Mouse (Mus musculus) forebrain, postnatal 0 days (tissue): Measurements from ENCODE around the gene Qpctl. TPM values are rescaled to one million over a fixed set of nuclear protein-coding genes. Genes with fewer than 3 reads are reported as not detected.
A peak's percentile ranks its signal among the peaks of the same experiment; 100 is the strongest.

Experiments used
- ATAC-seq: fragments of 200-750 bp; cut with Nextera tagmentation; 2 replicates; pipeline ENCODE4 v1.8.0; 2017; ENCODE audit warnings: mild to moderate bottlenecking, moderate library complexity
- DNase-seq: peaks from one replicate; pipeline ENCODE4 v3.0.0-alpha.2; 2015
- H3K27ac ChIP-seq: fragments of 300-500 bp; sonication (generic); 2 replicates; pipeline ENCODE4 v1.5.1; 2014; ENCODE audit warnings: low read depth, mild to moderate bottlenecking, antibody characterized with exemption, low read length, moderate library complexity, mixed read lengths
- H3K27me3 ChIP-seq: fragments of 300-500 bp; sonication (generic); 2 replicates; pipeline ENCODE4 v1.6.1; 2014; ENCODE audit warnings: mild to moderate bottlenecking, low read length, mixed read lengths; ENCODE audit not compliant: insufficient read depth
- H3K36me3 ChIP-seq: fragments of 300-500 bp; sonication (generic); 2 replicates; pipeline ENCODE4 v1.6.1; 2014; ENCODE audit warnings: mild to moderate bottlenecking, moderate library complexity; ENCODE audit not compliant: insufficient read depth
- H3K4me1 ChIP-seq: fragments of 300-500 bp; sonication (generic); 2 replicates; pipeline ENCODE4 v1.6.1; 2014; ENCODE audit warnings: antibody characterized with exemption; ENCODE audit not compliant: insufficient read depth
- H3K4me2 ChIP-seq: fragments of 300-500 bp; sonication (generic); 2 replicates; pipeline ENCODE4 v1.6.1; 2014; ENCODE audit warnings: low read depth, mild to moderate bottlenecking, moderate library complexity
- H3K4me3 ChIP-seq: fragments of 300-500 bp; sonication (generic); 2 replicates; pipeline ENCODE4 v1.5.1; 2014; ENCODE audit warnings: low read depth, low read length, mixed read lengths
- H3K9ac ChIP-seq: fragments of 300-500 bp; sonication (generic); 2 replicates; pipeline ENCODE4 v1.6.1; 2014; ENCODE audit warnings: mild to moderate bottlenecking
- H3K9me3 ChIP-seq: fragments of 300-500 bp; sonication (generic); 2 replicates; pipeline ENCODE4 v1.6.1; 2016; ENCODE audit warnings: low read length
- CTCF ChIP-seq: sonication (generic); IDR thresholded peaks from 2 replicates; pipeline ENCODE4 v1.5.1; 2016; ENCODE audit warnings: antibody characterized with exemption, control low read depth, low read depth
- WGBS: fragments of 180-500 bp; shearing (Covaris S2); extraction: QIAGEN DNeasy Blood & Tissue Kit; methylation state at CpG from one replicate; pipeline ENCODE4 v1.1.7; 2014; 5-methylcytosine and 5-hydroxymethylcytosine counted together
- polyA plus RNA-seq: library from polyadenylated mRNA; unstranded; fragments of >200 nt; fragmentation: Nextera tagmentation; extraction: Ambion mirVana; gene quantifications from 2 replicates; pipeline ENCODE4 v1.2.1, GENCODE M21; 2015
- total RNA-seq: library from RNA; depleted of rRNA; stranded (reverse); fragments of >200 nt; gene quantifications from 2 replicates; pipeline ENCODE4 v1.2.3, GENCODE M21; 2014; rRNA removed

Qpctl gene
- total RNA-seq: 12.3 and 14.4 TPM in 2 replicates
- polyA plus RNA-seq: 19.8 and 23.3 TPM in 2 replicates

GRCm38 (mm10) chr7:19148875-19149541 is at the start of gene Qpctl:
Qpctl (minus strand) TSS chr7:19149291.
- Histone ChIP-seq H3K36me3 (peaks cover 37% of the 10 kb centered on the region), H3K27me3 (no peaks in the 10 kb centered on the region), H3K9me3 (no peaks in the 10 kb centered on the region), H3K9ac (peak within 1 kb of the TSS; percentile 67), H3K4me3 (peak within 1 kb of the TSS; percentile 66), H3K4me1 (peaks cover 20% of the 10 kb centered on the region), H3K27ac (peak within 1 kb of the TSS; percentile 88), H3K4me2 (peak within 1 kb of the TSS; percentile 87)
- ATAC-seq: peak; percentile 97
- 0 out of 2 replicates have a peak, but pooled peaks have one; percentile 13 for TF ChIP-seq CTCF
- DNase-seq: peak; percentile 99
- WGBS: under 1% methylated on average over 43 of the region's 43 CpGs

GRCm38 (mm10) chr7:19197985-19198384 is 48.9 kb upstream of the Qpctl start:
- 35% methylated on average over 2 of the region's 2 CpGs for WGBS

GRCm38 (mm10) chr7:19196676-19197075 is 47.6 kb upstream of the Qpctl start:
- peak; percentile 64 for TF ChIP-seq CTCF
- DNase-seq: peak; percentile 65
- Histone ChIP-seq H3K4me2 (no peak overlapping the region), H3K4me1 (no peaks in the 10 kb centered on the region), H3K36me3 (peaks cover 69% of the 10 kb centered on the region), H3K9ac (no peak overlapping the region), H3K9me3 (no peaks in the 10 kb centered on the region), H3K27ac (no peak overlapping the region), H3K4me3 (no peak overlapping the region), H3K27me3 (no peaks in the 10 kb centered on the region)
- no peak for ATAC-seq
- WGBS: 57% methylated on average over 6 of the region's 6 CpGs

More at GRCm38 (mm10) chr7:19197985-19198384, 48.9 kb upstream of the Qpctl start:
- Histone ChIP-seq H3K27ac (no peak overlapping the region), H3K36me3 (peaks cover 67% of the 10 kb centered on the region), H3K4me1 (no peaks in the 10 kb centered on the region), H3K4me2 (no peak overlapping the region), H3K9ac (no peak overlapping the region), H3K9me3 (no peaks in the 10 kb centered on the region), H3K4me3 (no peak overlapping the region), H3K27me3 (no peaks in the 10 kb centered on the region)
- peak; percentile 58 for TF ChIP-seq CTCF
- DNase-seq (no peak), ATAC-seq (no peak)

- Histone ChIP-seq H3K9ac (no peak overlapping the region), H3K27ac (no peak overlapping the region), H3K4me2 (no peak overlapping the region), H3K36me3 (peaks cover 65% of the 10 kb centered on the region), H3K27me3 (no peaks in the 10 kb centered on the region), H3K9me3 (no peaks in the 10 kb centered on the region), H3K4me1 (no peaks in the 10 kb centered on the region), H3K4me3 (no peak overlapping the region)
- peak; percentile 55 for TF ChIP-seq CTCF
- no peak for ATAC-seq
- DNase-seq: no peak
- 97% methylated on average over 4 of the region's 4 CpGs for whole genome bisulfite sequencing
Measured at GRCm38 (mm10) chr7:19194676-19195075, 45.6 kb upstream of the Qpctl start.

GRCm38 (mm10) chr7:19184758-19185157 is 35.7 kb upstream of the Qpctl start:
- H3K36me3 ChIP-seq: peaks cover 46% of the 10 kb centered on the region
- DNase-seq: peak; percentile 49
- H3K4me1 ChIP-seq: no peaks in the 10 kb centered on the region
- H3K4me2 ChIP-seq: no peak overlapping the region
- ATAC-seq: no peak
- H3K9ac ChIP-seq: no peak overlapping the region
- no peaks in the 10 kb centered on the region for H3K9me3 ChIP-seq
- H3K27ac ChIP-seq: peak overlapping the region; percentile 43; the same call in 1 of the 2 replicates
- WGBS: 37% methylated on average over 6 of the region's 6 CpGs
- H3K27me3 ChIP-seq: no peaks in the 10 kb centered on the region
- no peak overlapping the region for H3K4me3 ChIP-seq
- TF ChIP-seq CTCF: no peak

GRCm38 (mm10) chr7:19184250-19184649 is 35.2 kb upstream of the Qpctl start:
- Histone ChIP-seq H3K9me3 (no peaks in the 10 kb centered on the region), H3K27ac (no peak overlapping the region), H3K27me3 (no peaks in the 10 kb centered on the region), H3K4me3 (no peak overlapping the region), H3K36me3 (peaks cover 48% of the 10 kb centered on the region), H3K4me1 (peaks cover 2% of the 10 kb centered on the region; the same call in 1 of the 2 replicates), H3K4me2 (no peak overlapping the region), H3K9ac (no peak overlapping the region)
- no peak for DNase-seq
- 38% methylated on average over 2 of the region's 2 CpGs for WGBS
- TF ChIP-seq CTCF: no peak
- no peak for ATAC-seq

GRCm38 (mm10) chr7:19180862-19181429 is 31.9 kb upstream of the Qpctl start:
- Histone ChIP-seq H3K4me3 (peak overlapping the region; percentile 0; the same call in 1 of the 2 replicates), H3K36me3 (peaks cover 31% of the 10 kb centered on the region), H3K9ac (no peak overlapping the region), H3K27ac (no peak overlapping the region), H3K9me3 (no peaks in the 10 kb centered on the region), H3K4me1 (peaks cover 7% of the 10 kb centered on the region; the same call in 1 of the 2 replicates), H3K27me3 (peaks cover 5% of the 10 kb centered on the region; the same call in 1 of the 2 replicates), H3K4me2 (peak overlapping the region; percentile 20)
- WGBS: 5% methylated on average over 25 of the region's 27 CpGs
- ATAC-seq (no peak), DNase-seq (no peak)
- no peak for TF ChIP-seq CTCF
